Comparison of ENCODE assay signal across 23 mouse cellular contexts in genomic region chr16:26247926-26248325, GRCm38 (mm10).
DNase-seq lines count a peak whose midpoint lies in the region; ATAC-seq and TF ChIP-seq lines count a peak whose summit lies in the region.
"Had no signal": no experiment of that assay in that cellular context is flagged by ENCODE, and none has a peak within 500 bp of the region (broad histone marks: within the 10 kb centered on the region; RNA-seq: fewer than 3 reads in every experiment).

No protein-coding gene starts in this region.

- no peaks in the 10 kb centered on the region for H3K9me3 ChIP-seq in heart, embryonic 15.5 days (replicated peaks)
- no peaks in the 10 kb centered on the region for H3K9me3 ChIP-seq in heart, embryonic 12.5 days (replicated peaks)
- no peaks in the 10 kb centered on the region for H3K9me3 ChIP-seq in limb, embryonic 14.5 days (ENCODE audit: control insufficient read depth, low read length)
- H3K9me3 ChIP-seq in forebrain, postnatal 0 days (ENCODE audit: low read length): no peaks in the 10 kb centered on the region
- H3K9me3 ChIP-seq: embryonic facial prominence, embryonic 13.5 days; forebrain, embryonic 12.5 days; hindbrain, embryonic 12.5 days; limb, embryonic 12.5 days; liver, embryonic 13.5 days; midbrain, embryonic 12.5 days had no signal

- no peaks in the 10 kb centered on the region for H3K27me3 ChIP-seq in heart, embryonic 15.5 days
- no peaks in the 10 kb centered on the region for H3K27me3 ChIP-seq in heart, embryonic 12.5 days (replicated peaks)
- H3K27me3 ChIP-seq in limb, embryonic 14.5 days (ENCODE audit: control insufficient read depth, insufficient read depth, low read length): no peaks in the 10 kb centered on the region
- no peaks in the 10 kb centered on the region for H3K27me3 ChIP-seq in forebrain, postnatal 0 days (ENCODE audit: insufficient read depth, low read length)
- H3K27me3 ChIP-seq: embryonic facial prominence, embryonic 13.5 days; forebrain, embryonic 12.5 days; hindbrain, embryonic 12.5 days; limb, embryonic 12.5 days; liver, embryonic 13.5 days; midbrain, embryonic 12.5 days had no signal

- DNase-seq in NIH3T3 (ENCODE audit: low read depth): peak; percentile 63
- peak; percentile 10 for DNase-seq in limb, embryonic 14.5 days (ENCODE audit: low spot score)
- DNase-seq in forebrain, postnatal 0 days: no peak
- no peak for DNase-seq in adrenal gland, adult 2 months
- DNase-seq in kidney, postnatal 4 days: no peak
- DNase-seq: adrenal gland, postnatal 36 days; cerebellum, adult 11-12 months; cerebellum, postnatal 36 days; layer of hippocampus, adult 9-11 months; liver, embryonic 13.5 days; lung, embryonic 14.5 days; lung, postnatal 4 days; spleen, adult 18-20 months; thymus, postnatal 25 days had no signal

- peak overlapping the region; percentile 14; the same call in 1 of the 2 replicates for H3K27ac ChIP-seq in heart, embryonic 15.5 days
- no peak overlapping the region for H3K27ac ChIP-seq in heart, embryonic 12.5 days (ENCODE audit: poor library complexity, severe bottlenecking)
- peak overlapping the region; percentile 52; the same call in 1 of the 2 replicates for H3K27ac ChIP-seq in embryonic fibroblast, embryonic 13.5 days (ENCODE audit: insufficient read depth, low read length)
- H3K27ac ChIP-seq in limb, embryonic 14.5 days (replicated peaks; ENCODE audit: low read depth, low read length): no peak overlapping the region
- H3K27ac ChIP-seq in forebrain, postnatal 0 days (ENCODE audit: low read depth, low read length): no peak overlapping the region
- H3K27ac ChIP-seq: embryonic facial prominence, embryonic 13.5 days; forebrain, embryonic 12.5 days; hindbrain, embryonic 12.5 days; left cerebral cortex, adult 2 months; limb, embryonic 12.5 days; liver, embryonic 13.5 days; midbrain, embryonic 12.5 days had no signal

- no peak overlapping the region for H3K9ac ChIP-seq in heart, embryonic 15.5 days
- no peak overlapping the region for H3K9ac ChIP-seq in heart, embryonic 12.5 days
- H3K9ac ChIP-seq in limb, embryonic 14.5 days (ENCODE audit: low read depth, low read length, severe bottlenecking): no peak overlapping the region
- no peak overlapping the region for H3K9ac ChIP-seq in forebrain, postnatal 0 days
- H3K9ac ChIP-seq: embryonic facial prominence, embryonic 13.5 days; forebrain, embryonic 12.5 days; hindbrain, embryonic 12.5 days; limb, embryonic 12.5 days; liver, embryonic 13.5 days; lung, embryonic 14.5 days; midbrain, embryonic 12.5 days had no signal

- no peak overlapping the region for H3K4me2 ChIP-seq in heart, embryonic 15.5 days
- H3K4me2 ChIP-seq in heart, embryonic 12.5 days: no peak overlapping the region
- no peak overlapping the region for H3K4me2 ChIP-seq in limb, embryonic 14.5 days (replicated peaks; ENCODE audit: low read depth, low read length, severe bottlenecking)
- H3K4me2 ChIP-seq in forebrain, postnatal 0 days (ENCODE audit: low read depth): no peak overlapping the region
- H3K4me2 ChIP-seq: embryonic facial prominence, embryonic 13.5 days; forebrain, embryonic 12.5 days; hindbrain, embryonic 12.5 days; limb, embryonic 12.5 days; liver, embryonic 13.5 days; lung, embryonic 14.5 days; midbrain, embryonic 12.5 days had no signal

- TF ChIP-seq CTCF in embryonic fibroblast, embryonic 13.5 days (IDR thresholded peaks at IDR 0.05; ENCODE audit: borderline replicate concordance, insufficient read depth, low read length): no peak
- no peak for TF ChIP-seq CTCF in forebrain, postnatal 0 days (IDR thresholded peaks at IDR 0.05; ENCODE audit: low read depth)

- no peak for ATAC-seq in heart, embryonic 15.5 days (replicated peaks; ENCODE audit: insufficient number of reproducible peaks, insufficient read depth, low FRiP score, low read depth)
- no peak for ATAC-seq in heart, embryonic 12.5 days (ENCODE audit: insufficient number of reproducible peaks, low FRiP score)
- ATAC-seq in limb, embryonic 14.5 days (ENCODE audit: low FRiP score, low read depth): no peak
- no peak for ATAC-seq in forebrain, postnatal 0 days

- WGBS in heart, embryonic 15.5 days: 42% methylated on average over 1 of the region's 1 CpGs
- WGBS in heart, embryonic 12.5 days: 54% methylated on average over 1 of the region's 1 CpGs
- WGBS in limb, embryonic 14.5 days: 22% methylated on average over 1 of the region's 1 CpGs
- 87% methylated on average over 1 of the region's 1 CpGs for WGBS in forebrain, postnatal 0 days

- peaks cover 2% of the 10 kb centered on the region; the same call in 1 of the 2 replicates for H3K4me1 ChIP-seq in heart, embryonic 15.5 days (replicated peaks)
- peaks cover 7% of the 10 kb centered on the region; the same call in 1 of the 2 replicates for H3K4me1 ChIP-seq in heart, embryonic 12.5 days (replicated peaks)
- peaks cover 3% of the 10 kb centered on the region; the same call in 1 of the 2 replicates for H3K4me1 ChIP-seq in embryonic fibroblast, embryonic 13.5 days (ENCODE audit: control insufficient read depth, insufficient read depth, low read length)
- H3K4me1 ChIP-seq in limb, embryonic 14.5 days (ENCODE audit: control insufficient read depth, insufficient read depth, low read length): no peaks in the 10 kb centered on the region
- H3K4me1 ChIP-seq in forebrain, postnatal 0 days (ENCODE audit: insufficient read depth): no peaks in the 10 kb centered on the region
- H3K4me1 ChIP-seq: forebrain, embryonic 12.5 days; hindbrain, embryonic 12.5 days; limb, embryonic 12.5 days; liver, embryonic 13.5 days had no signal

- H3K36me3 ChIP-seq in heart, embryonic 15.5 days: no peaks in the 10 kb centered on the region
- H3K36me3 ChIP-seq in heart, embryonic 12.5 days: no peaks in the 10 kb centered on the region
- no peaks in the 10 kb centered on the region for H3K36me3 ChIP-seq in limb, embryonic 14.5 days (ENCODE audit: control insufficient read depth, insufficient read depth, low read length)
- no peaks in the 10 kb centered on the region for H3K36me3 ChIP-seq in forebrain, postnatal 0 days (ENCODE audit: insufficient read depth)
- H3K36me3 ChIP-seq: embryonic facial prominence, embryonic 13.5 days; forebrain, embryonic 12.5 days; hindbrain, embryonic 12.5 days; limb, embryonic 12.5 days; liver, embryonic 13.5 days; midbrain, embryonic 12.5 days had no signal

- TF ChIP-seq POLR2A in embryonic fibroblast, embryonic 13.5 days (IDR thresholded peaks at IDR 0.05; ENCODE audit: low read depth, low read length): no peak
- TF ChIP-seq POLR2A in limb, embryonic 14.5 days (IDR thresholded peaks at IDR 0.05; ENCODE audit: borderline replicate concordance, extremely low read depth, insufficient read depth, insufficient read length): no peak

- no peak overlapping the region for H3K4me3 ChIP-seq in heart, embryonic 15.5 days
- no peak overlapping the region for H3K4me3 ChIP-seq in heart, embryonic 12.5 days
- H3K4me3 ChIP-seq in embryonic fibroblast, embryonic 13.5 days (ENCODE audit: insufficient read depth, low read length): no peak overlapping the region
- H3K4me3 ChIP-seq in limb, embryonic 14.5 days (replicated peaks; ENCODE audit: low read length): no peak overlapping the region
- H3K4me3 ChIP-seq in forebrain, postnatal 0 days (ENCODE audit: low read depth, low read length): no peak overlapping the region
- H3K4me3 ChIP-seq: embryonic facial prominence, embryonic 13.5 days; forebrain, embryonic 12.5 days; hindbrain, embryonic 12.5 days; left cerebral cortex, adult 2 months; limb, embryonic 12.5 days; liver, embryonic 13.5 days; midbrain, embryonic 12.5 days had no signal

Comparison
In these comparisons a context has a peak if more than half of its experiments do, and no peak if none do; other contexts are left out.
1. H3K27ac ChIP-seq: peak in heart, embryonic 15.5 days (single experiment) and embryonic fibroblast, embryonic 13.5 days (single experiment); none in heart, embryonic 12.5 days (single experiment), limb, embryonic 14.5 days (single experiment) and forebrain, postnatal 0 days (single experiment).
2. DNase-seq: peak in NIH3T3 (single experiment) and limb, embryonic 14.5 days (single experiment); none in forebrain, postnatal 0 days (single experiment), adrenal gland, adult 2 months (single experiment) and kidney, postnatal 4 days (0 of 2).